Mouse (Mus musculus) heart, adult 18-20 months (tissue): Measurements from ENCODE around the gene Man1b1. TPM values are rescaled to one million over a fixed set of nuclear protein-coding genes. Genes with fewer than 3 reads are reported as not detected.

Experiments
- total RNA-seq, 2 experiments: library from RNA; stranded (reverse); gene quantifications; 2 replicates each; pipeline ENCODE4 v1.2.3; 2021

Gene Man1b1
- total RNA-seq, 2 experiments from 2014 or later = 20.8 to 23.6 TPM

Other genes with a start within 250 kb of the Man1b1 start
- gene Noxa1, start 237.2 kb upstream of the Man1b1 start, total RNA-seq = not detected
- 1 to 10 TPM; 6.9 to 8.3 TPM for gene Nrarp, start 151.6 kb upstream of the Man1b1 start, total RNA-seq
- 1 to 10 TPM; 4.0 to 4.6 TPM for gene Tor4a, start 135.5 kb upstream of the Man1b1 start, total RNA-seq
- 10 to 100 TPM; 40.8 to 45.8 TPM for gene Nelfb, start 120.8 kb upstream of the Man1b1 start, total RNA-seq
- not detected for gene Stpg3, start 117.7 kb upstream of the Man1b1 start, total RNA-seq
- not detected for gene Fam166a, start 113.6 kb upstream of the Man1b1 start, total RNA-seq
- gene Tubb4b, start 107.6 kb upstream of the Man1b1 start, total RNA-seq = 100 to 1,000 TPM; 289 to 308 TPM
- not detected for gene Slc34a3, start 98.0 kb upstream of the Man1b1 start, total RNA-seq
- gene Rnf224, start 95.6 kb upstream of the Man1b1 start, total RNA-seq = not detected
- gene Rnf208, start 90.1 kb upstream of the Man1b1 start, total RNA-seq = 1 to 10 TPM; 1.5 to 1.7 TPM
- gene Cysrt1, start 89.9 kb upstream of the Man1b1 start, total RNA-seq = not detected
- gene AL732309.1, start 85.5 kb upstream of the Man1b1 start, total RNA-seq = 1 to 10 TPM; 1.9 to 2.4 TPM
- gene Tmem203, start 76.9 kb upstream of the Man1b1 start, total RNA-seq = 10 to 100 TPM; 14.8 to 15.2 TPM
- 1 to 10 TPM; 7.4 to 7.7 TPM for gene Tprn, start 69.7 kb upstream of the Man1b1 start, total RNA-seq
- gene Ssna1, start 59.9 kb upstream of the Man1b1 start, total RNA-seq = 10 to 100 TPM; 38.2 to 42.6 TPM
- 10 to 100 TPM; 35.3 to 38.8 TPM for gene Anapc2, start 59.9 kb upstream of the Man1b1 start, total RNA-seq
- gene Tmem210, start 44.2 kb upstream of the Man1b1 start, total RNA-seq = not detected
- gene Lrrc26, start 42.4 kb upstream of the Man1b1 start, total RNA-seq = under 1 TPM in 1 of 2 experiments, not detected in 1; 0.23 TPM
- gene Grin1, start 13.2 kb upstream of the Man1b1 start, total RNA-seq = not detected
- gene Dpp7, start 24.0 kb downstream of the Man1b1 start, total RNA-seq = 1 to 10 TPM; 5.9 to 7.0 TPM
- gene Uap1l1, start 33.3 kb downstream of the Man1b1 start, total RNA-seq = 10 to 100 TPM; 10.3 to 11.8 TPM
- gene Sapcd2, start 40.0 kb downstream of the Man1b1 start, total RNA-seq = not detected
- 10 to 100 TPM; 13.7 to 14.5 TPM for gene Entpd2, start 63.5 kb downstream of the Man1b1 start, total RNA-seq
- gene Npdc1, start 67.0 kb downstream of the Man1b1 start, total RNA-seq = 10 to 100 TPM; 25.7 to 27.9 TPM
- gene Fut7, start 90.9 kb downstream of the Man1b1 start, total RNA-seq = 1 to 10 TPM in 1 of 2 experiments, not detected in 1; 1.1 TPM
- 10 to 100 TPM; 41.4 to 43.2 TPM for gene Abca2, start 96.4 kb downstream of the Man1b1 start, total RNA-seq
- 1 to 10 TPM in 1 of 2 experiments, under 1 TPM in 1; 0.82 to 1.7 TPM for gene Clic3, start 124.5 kb downstream of the Man1b1 start, total RNA-seq
- 10 to 100 TPM; 22.6 to 28.7 TPM for gene Paxx, start 128.8 kb downstream of the Man1b1 start, total RNA-seq
- 100 to 1,000 TPM; 450 to 656 TPM for gene Ptgds, start 137.7 kb downstream of the Man1b1 start, total RNA-seq
- not detected for gene Lcn12, start 161.6 kb downstream of the Man1b1 start, total RNA-seq
- gene Fbxw5, start 168.4 kb downstream of the Man1b1 start, total RNA-seq = 10 to 100 TPM; 82.0 to 93.6 TPM
- 1 to 10 TPM; 1.1 to 2.3 TPM for gene C8g, start 169.4 kb downstream of the Man1b1 start, total RNA-seq
- gene Traf2, start 214.6 kb downstream of the Man1b1 start, total RNA-seq = 10 to 100 TPM; 15.7 to 17.6 TPM
- gene Edf1, start 225.5 kb downstream of the Man1b1 start, total RNA-seq = 100 to 1,000 TPM; 223 to 241 TPM
- 1 to 10 TPM in 1 of 2 experiments, under 1 TPM in 1; 0.55 to 1.4 TPM for gene Mamdc4, start 242.5 kb downstream of the Man1b1 start, total RNA-seq
- gene Phpt1, start 242.9 kb downstream of the Man1b1 start, total RNA-seq = 10 to 100 TPM; 55.9 to 72.5 TPM
- gene Ajm1, start 249.4 kb downstream of the Man1b1 start, total RNA-seq = under 1 TPM; 0.10 to 0.46 TPM